Mouse (Mus musculus): ENCODE measurements around the gene Txnrd2.

DNA sequence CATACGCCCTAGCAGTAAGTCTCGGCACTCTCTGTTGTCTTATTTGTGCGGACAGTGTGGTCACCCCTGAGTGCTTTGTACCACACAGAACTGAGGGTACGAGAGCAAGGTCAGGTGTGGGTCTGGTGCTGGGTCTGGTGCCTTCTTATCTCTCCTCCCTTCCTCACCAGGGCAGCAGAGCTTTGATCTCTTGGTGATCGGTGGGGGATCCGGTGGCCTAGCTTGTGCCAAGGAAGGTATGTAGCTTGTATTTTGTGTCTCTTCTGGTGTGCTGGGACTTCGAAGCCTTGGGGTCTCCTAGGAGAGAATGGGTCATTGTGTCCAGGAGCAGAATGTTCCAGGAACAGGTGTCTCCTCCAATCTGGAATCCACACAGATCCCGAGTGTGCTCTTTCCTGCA, 3.5 kb downstream of the Txnrd2 start:
- no peak for TF ChIP-seq USF1 (IDR thresholded peaks at IDR 0.05; ENCODE audit: low read depth)
- no peak for TF ChIP-seq POLR2A (IDR thresholded peaks at IDR 0.05; ENCODE audit: insufficient read length, low read depth)
- TF ChIP-seq MAX (IDR thresholded peaks at IDR 0.05; ENCODE audit: low read depth): no peak

Data from myocyte (in vitro differentiated cells).